Mouse (Mus musculus): ENCODE data around the gene Rnf7. TPM values are rescaled to one million over a fixed set of nuclear protein-coding genes. Genes with fewer than 3 reads are reported as not detected.
"Not testable (repeated sequence)": the region's sequence is repeated elsewhere in the genome, so short reads cannot be mapped to it uniquely, and the experiment has no call there.

The Rnf7 gene
- polyA plus RNA-seq, 1 experiment from 2014 or later = 209 TPM

DNA sequence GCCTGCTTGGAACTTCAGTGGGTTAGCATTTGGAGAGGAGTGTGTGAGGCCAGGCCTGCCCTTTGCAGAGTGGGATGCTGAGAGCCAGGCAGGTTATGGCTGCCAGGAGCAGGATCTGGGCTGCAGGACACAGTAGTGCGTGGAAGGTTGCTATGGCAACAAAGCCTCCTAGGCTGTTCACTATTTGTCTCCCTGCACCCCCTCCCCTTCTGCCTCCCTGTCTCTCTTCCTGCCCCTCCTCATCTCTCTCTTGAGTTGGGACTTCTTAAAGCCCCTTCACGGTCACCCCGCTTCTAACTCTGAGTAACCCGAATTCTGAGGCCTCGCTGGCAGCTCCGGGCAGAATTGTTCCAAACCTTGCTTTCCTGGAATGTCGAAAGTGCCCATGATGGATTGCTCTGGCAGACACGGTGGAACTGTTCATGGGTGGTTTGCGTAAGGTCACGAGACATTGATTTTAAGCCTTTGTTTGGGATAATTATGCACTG, 27.6 kb upstream of the Rnf7 start:
- Histone ChIP-seq H3K9me3 (ENCODE audit: control insufficient read depth, low read length) (no peaks in the 10 kb centered on the region), H3K4me3 (ENCODE audit: low read length) (0 out of 2 replicates have a peak overlapping the region, but pooled peaks have one; percentile 16), H3K27me3 (replicated peaks; ENCODE audit: control insufficient read depth, insufficient read depth, low read length) (no peaks in the 10 kb centered on the region), H3K9ac (ENCODE audit: low read depth, low read length) (peak overlapping the region; percentile 24; the same call in 1 of the 2 replicates), H3K4me2 (ENCODE audit: low read length) (peak overlapping the region; percentile 48), H3K36me3 (ENCODE audit: control insufficient read depth, insufficient read depth, low read length) (no peaks in the 10 kb centered on the region), H3K4me1 (ENCODE audit: control insufficient read depth, insufficient read depth, low read depth, low read length) (peaks cover 8% of the 10 kb centered on the region), H3K27ac (ENCODE audit: low read depth, low read length) (peak overlapping the region; percentile 24)
- 15% methylated on average over 10 of the region's 10 CpGs for WGBS
- peak; percentile 96 for ATAC-seq

DNA sequence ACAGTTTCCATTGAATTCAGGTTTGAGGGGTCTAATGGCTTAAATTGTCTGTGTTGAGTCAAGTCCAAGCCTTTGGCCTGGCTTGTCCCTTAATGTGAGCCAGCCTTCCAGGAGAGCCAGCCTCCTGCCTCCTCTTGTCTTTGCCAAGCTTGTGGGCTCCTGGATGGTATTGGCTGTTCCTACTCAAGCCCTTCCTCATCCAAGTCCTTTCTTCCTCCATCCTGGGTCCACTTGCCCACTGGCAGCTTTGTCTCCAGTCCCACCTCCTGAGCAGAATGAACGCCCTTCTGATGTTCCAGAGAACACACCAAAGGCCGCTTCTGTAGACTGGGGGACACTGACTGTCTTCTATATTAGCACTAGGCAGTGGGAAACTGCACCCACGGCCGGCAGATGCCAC, 26.7 kb upstream of the Rnf7 start:
- WGBS = 89% methylated on average over 4 of the region's 4 CpGs
- H3K27ac ChIP-seq (ENCODE audit: low read depth, low read length) = peak overlapping the region; percentile 24; the same call in 1 of the 2 replicates

DNA sequence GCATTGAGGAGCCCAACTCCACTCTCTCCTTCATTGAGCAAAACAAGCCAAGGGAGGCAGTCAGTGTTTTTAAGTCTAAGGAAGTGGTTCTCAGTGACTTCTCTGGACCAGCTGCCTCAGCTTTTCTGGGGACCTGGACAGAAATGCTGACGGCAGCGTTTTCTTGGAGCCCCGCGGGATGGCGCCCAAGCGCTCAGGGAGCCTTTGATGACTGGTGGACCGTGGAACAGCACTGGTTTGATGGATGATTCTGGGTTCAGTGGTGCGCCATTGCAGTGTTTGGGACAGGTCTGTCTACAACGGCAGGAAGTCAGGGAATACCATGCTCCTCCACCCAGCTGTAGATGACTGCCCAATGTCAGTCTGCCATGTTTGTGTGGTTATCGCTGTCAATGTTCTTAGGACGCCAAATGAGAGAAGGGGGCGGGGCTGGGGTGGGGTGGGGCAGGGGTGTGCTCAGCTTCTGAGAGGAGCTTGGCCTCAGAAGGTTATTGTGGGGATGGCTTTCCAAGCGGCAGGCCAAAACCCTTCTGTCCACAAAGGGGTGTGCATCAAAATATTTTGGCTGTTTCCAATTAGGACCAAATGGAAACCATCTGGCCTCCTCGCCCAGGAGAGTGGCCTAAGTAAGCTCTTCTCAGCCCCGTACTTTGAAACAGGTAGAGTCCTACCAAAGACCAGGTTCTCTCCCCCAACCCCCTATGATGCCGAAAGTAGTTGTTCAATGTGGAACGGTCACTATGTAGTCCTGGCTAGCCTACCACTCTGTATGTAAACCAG, 25.8 kb upstream of the Rnf7 start:
- no peak overlapping the region for H3K4me3 ChIP-seq (ENCODE audit: low read length)
- WGBS = 83% methylated on average over 17 of the region's 17 CpGs
- H3K36me3 ChIP-seq (ENCODE audit: control insufficient read depth, insufficient read depth, low read length) = no peaks in the 10 kb centered on the region
- H3K27ac ChIP-seq (ENCODE audit: low read depth, low read length) = no peak overlapping the region
- no peak overlapping the region for H3K9ac ChIP-seq (ENCODE audit: low read depth, low read length)
- no peak for ATAC-seq
- peaks cover 8% of the 10 kb centered on the region for H3K4me1 ChIP-seq (ENCODE audit: control insufficient read depth, insufficient read depth, low read depth, low read length)
- H3K9me3 ChIP-seq (ENCODE audit: control insufficient read depth, low read length) = no peaks in the 10 kb centered on the region
- no peaks in the 10 kb centered on the region for H3K27me3 ChIP-seq (replicated peaks; ENCODE audit: control insufficient read depth, insufficient read depth, low read length)
- no peak overlapping the region for H3K4me2 ChIP-seq (ENCODE audit: low read length)

More for the DNA sequence above, 26.7 kb upstream of the Rnf7 start:
- Histone ChIP-seq H3K36me3 (ENCODE audit: control insufficient read depth, insufficient read depth, low read length) (no peaks in the 10 kb centered on the region), H3K4me1 (ENCODE audit: control insufficient read depth, insufficient read depth, low read depth, low read length) (peaks cover 8% of the 10 kb centered on the region), H3K27me3 (replicated peaks; ENCODE audit: control insufficient read depth, insufficient read depth, low read length) (no peaks in the 10 kb centered on the region), H3K9ac (ENCODE audit: low read depth, low read length) (no peak overlapping the region), H3K4me3 (ENCODE audit: low read length) (no peak overlapping the region), H3K4me2 (ENCODE audit: low read length) (no peak overlapping the region), H3K9me3 (ENCODE audit: control insufficient read depth, low read length) (no peaks in the 10 kb centered on the region)
- no peak for ATAC-seq

DNA sequence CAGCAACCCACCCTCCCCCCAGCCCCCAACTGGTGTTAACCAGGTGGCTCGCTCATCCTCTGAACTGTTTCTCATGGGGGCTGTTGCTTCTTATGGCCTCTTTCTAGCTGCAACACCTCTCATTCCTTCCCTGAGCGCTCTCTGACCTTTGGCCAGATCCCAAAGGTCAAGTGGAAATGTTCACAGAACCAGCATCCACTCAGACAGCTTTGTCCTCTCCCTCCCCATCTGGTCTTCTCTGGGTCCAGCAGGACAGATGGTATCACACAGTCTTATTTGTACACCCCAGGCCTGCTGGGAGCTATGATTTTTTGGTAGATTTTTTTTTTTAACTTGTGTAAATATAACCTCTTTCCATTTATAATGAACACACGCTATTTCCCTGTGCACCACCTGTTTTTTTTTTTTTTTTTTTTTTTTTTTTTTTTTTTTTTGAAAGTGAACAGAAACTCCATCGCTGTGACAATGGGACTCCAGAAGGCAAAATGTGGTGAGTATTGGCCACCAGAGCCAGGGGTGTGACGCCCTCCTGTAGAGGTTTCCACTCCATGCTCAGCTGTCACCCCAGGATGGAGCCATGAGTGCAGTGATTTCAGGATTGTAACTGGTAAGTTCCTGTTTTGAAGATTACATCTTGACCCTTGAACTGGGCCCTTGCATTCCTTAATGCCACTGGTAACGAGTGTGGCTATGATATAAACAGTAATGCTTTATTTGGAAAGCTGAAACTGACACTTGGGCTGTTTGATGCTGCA, 24.6 kb upstream of the Rnf7 start:
- ATAC-seq = no peak
- Histone ChIP-seq H3K27ac (ENCODE audit: low read depth, low read length) (no peak overlapping the region), H3K9me3 (ENCODE audit: control insufficient read depth, low read length) (no peaks in the 10 kb centered on the region), H3K4me1 (ENCODE audit: control insufficient read depth, insufficient read depth, low read depth, low read length) (peaks cover 8% of the 10 kb centered on the region), H3K4me2 (ENCODE audit: low read length) (no peak overlapping the region), H3K36me3 (ENCODE audit: control insufficient read depth, insufficient read depth, low read length) (no peaks in the 10 kb centered on the region), H3K27me3 (replicated peaks; ENCODE audit: control insufficient read depth, insufficient read depth, low read length) (no peaks in the 10 kb centered on the region), H3K9ac (ENCODE audit: low read depth, low read length) (no peak overlapping the region), H3K4me3 (ENCODE audit: low read length) (no peak overlapping the region)
- WGBS = 78% methylated on average over 6 of the region's 6 CpGs

DNA sequence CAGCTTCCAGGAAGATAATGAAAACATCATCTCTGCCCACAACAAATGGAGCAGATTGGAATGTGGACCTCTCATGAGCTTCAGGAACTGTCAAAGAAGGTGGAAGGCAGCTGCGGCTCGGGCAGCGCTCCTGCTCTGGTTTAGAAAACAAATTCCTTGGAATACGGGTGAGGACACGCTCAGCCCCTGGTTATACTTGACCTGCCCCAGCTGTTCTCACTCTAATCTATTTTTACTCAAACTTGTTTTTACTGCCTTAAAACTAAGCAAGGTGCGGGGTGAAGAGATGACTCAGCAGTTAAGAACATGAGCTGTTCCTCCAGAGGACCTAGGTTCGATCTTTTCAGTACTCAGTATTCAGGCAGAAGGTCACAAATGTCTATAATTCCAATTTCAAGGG, 22.7 kb upstream of the Rnf7 start:
- WGBS = 80% methylated on average over 7 of the region's 7 CpGs
- Histone ChIP-seq H3K9me3 (ENCODE audit: control insufficient read depth, low read length) (no peaks in the 10 kb centered on the region), H3K27ac (ENCODE audit: low read depth, low read length) (no peak overlapping the region), H3K36me3 (ENCODE audit: control insufficient read depth, insufficient read depth, low read length) (no peaks in the 10 kb centered on the region), H3K4me3 (ENCODE audit: low read length) (no peak overlapping the region), H3K4me2 (ENCODE audit: low read length) (no peak overlapping the region), H3K4me1 (ENCODE audit: control insufficient read depth, insufficient read depth, low read depth, low read length) (peaks cover 6% of the 10 kb centered on the region), H3K27me3 (replicated peaks; ENCODE audit: control insufficient read depth, insufficient read depth, low read length) (no peaks in the 10 kb centered on the region), H3K9ac (ENCODE audit: low read depth, low read length) (no peak overlapping the region)
- no peak for ATAC-seq

DNA sequence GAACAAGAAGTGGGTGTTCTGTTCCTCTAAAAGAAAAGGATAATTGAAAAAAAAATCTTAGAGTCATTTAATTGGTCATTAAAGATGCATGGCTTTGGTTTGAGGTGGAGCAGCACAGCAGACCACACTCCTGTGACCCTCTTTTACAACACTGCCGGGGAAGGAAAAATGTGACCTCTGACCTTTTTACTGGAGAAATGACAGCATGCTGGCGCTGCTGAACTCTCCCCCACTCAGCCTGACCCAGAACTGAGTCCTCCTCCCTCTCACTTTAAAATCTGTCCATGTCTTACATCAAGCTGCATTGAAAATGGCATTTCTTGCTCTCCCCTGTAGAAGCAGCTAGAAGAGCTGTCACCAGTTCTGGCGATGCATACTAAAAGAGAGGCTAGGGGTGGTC, 14.7 kb upstream of the Rnf7 start:
- ATAC-seq = peak; percentile 4; the same call in 1 of the 2 replicates
- H3K27ac ChIP-seq (ENCODE audit: low read depth, low read length) = no peak overlapping the region
- H3K4me1 ChIP-seq (ENCODE audit: control insufficient read depth, insufficient read depth, low read depth, low read length) = no peaks in the 10 kb centered on the region; the same call in 1 of the 2 replicates

DNA sequence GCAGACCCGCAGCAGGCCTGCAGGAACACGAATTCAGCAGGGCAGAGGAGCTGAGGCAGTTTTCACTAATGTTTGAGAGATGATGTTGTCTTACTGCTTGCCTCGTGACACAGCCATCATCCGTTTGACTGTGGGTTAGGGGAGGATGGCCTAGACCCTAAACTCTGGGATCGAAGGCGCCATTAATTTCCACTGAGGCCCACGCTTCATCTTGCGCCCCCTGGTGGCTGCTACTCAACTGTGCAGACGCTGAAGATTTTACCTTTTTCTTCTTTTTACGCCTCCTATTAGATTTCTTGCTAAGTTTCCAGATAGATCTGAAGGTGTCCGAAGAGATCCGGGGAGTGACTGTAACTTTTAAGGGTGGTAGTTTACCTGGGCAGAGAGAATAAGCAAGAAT, 13.3 kb upstream of the Rnf7 start:
- Histone ChIP-seq H3K4me2 (ENCODE audit: low read length) (0 out of 2 replicates have a peak overlapping the region, but pooled peaks have one; percentile 20), H3K36me3 (ENCODE audit: control insufficient read depth, insufficient read depth, low read length) (no peaks in the 10 kb centered on the region), H3K4me1 (ENCODE audit: control insufficient read depth, insufficient read depth, low read depth, low read length) (no peaks in the 10 kb centered on the region; the same call in 1 of the 2 replicates), H3K27ac (ENCODE audit: low read depth, low read length) (no peak overlapping the region), H3K9ac (ENCODE audit: low read depth, low read length) (no peak overlapping the region), H3K27me3 (replicated peaks; ENCODE audit: control insufficient read depth, insufficient read depth, low read length) (no peaks in the 10 kb centered on the region), H3K4me3 (ENCODE audit: low read length) (no peak overlapping the region), H3K9me3 (ENCODE audit: control insufficient read depth, low read length) (no peaks in the 10 kb centered on the region)
- no peak for ATAC-seq
- WGBS = 34% methylated on average over 12 of the region's 12 CpGs

More for the DNA sequence above, 14.7 kb upstream of the Rnf7 start:
- no peak overlapping the region for H3K9ac ChIP-seq (ENCODE audit: low read depth, low read length)
- 36% methylated on average over 3 of the region's 3 CpGs for WGBS
- no peaks in the 10 kb centered on the region for H3K27me3 ChIP-seq (replicated peaks; ENCODE audit: control insufficient read depth, insufficient read depth, low read length)
- no peak overlapping the region; the same call in 1 of the 2 replicates for H3K4me2 ChIP-seq (ENCODE audit: low read length)
- no peak overlapping the region for H3K4me3 ChIP-seq (ENCODE audit: low read length)
- no peaks in the 10 kb centered on the region for H3K36me3 ChIP-seq (ENCODE audit: control insufficient read depth, insufficient read depth, low read length)
- H3K9me3 ChIP-seq (ENCODE audit: control insufficient read depth, low read length) = no peaks in the 10 kb centered on the region

DNA sequence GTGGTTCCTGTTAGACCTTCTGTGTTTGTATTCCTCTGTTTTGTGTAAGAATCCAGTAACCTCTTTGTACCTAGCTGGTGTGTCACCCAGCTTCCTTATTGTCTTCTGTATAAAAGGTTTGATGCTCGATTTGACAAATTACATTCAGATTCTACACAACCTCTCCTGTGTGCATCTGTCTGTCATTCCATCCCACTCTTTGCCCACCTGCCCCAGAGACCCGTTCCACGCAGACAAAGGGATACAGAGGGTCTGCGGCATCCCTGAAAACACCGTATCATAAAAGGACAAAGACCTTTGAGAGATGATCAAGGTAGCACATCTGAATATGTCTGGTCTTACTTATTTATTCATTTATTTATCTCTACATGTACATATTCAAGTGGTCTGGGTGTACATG, 9.4 kb upstream of the Rnf7 start:
- not testable (repeated sequence) for H3K4me1 ChIP-seq (ENCODE audit: control insufficient read depth, insufficient read depth, low read depth, low read length); H3K9ac ChIP-seq (ENCODE audit: low read depth, low read length); H3K9me3 ChIP-seq (ENCODE audit: control insufficient read depth, low read length); H3K36me3 ChIP-seq (ENCODE audit: control insufficient read depth, insufficient read depth, low read length); ATAC-seq; H3K4me3 ChIP-seq (ENCODE audit: low read length); H3K4me2 ChIP-seq (ENCODE audit: low read length); H3K27ac ChIP-seq (ENCODE audit: low read depth, low read length); H3K27me3 ChIP-seq (replicated peaks; ENCODE audit: control insufficient read depth, insufficient read depth, low read length)
- WGBS = 95% methylated on average over 5 of the region's 5 CpGs

DNA sequence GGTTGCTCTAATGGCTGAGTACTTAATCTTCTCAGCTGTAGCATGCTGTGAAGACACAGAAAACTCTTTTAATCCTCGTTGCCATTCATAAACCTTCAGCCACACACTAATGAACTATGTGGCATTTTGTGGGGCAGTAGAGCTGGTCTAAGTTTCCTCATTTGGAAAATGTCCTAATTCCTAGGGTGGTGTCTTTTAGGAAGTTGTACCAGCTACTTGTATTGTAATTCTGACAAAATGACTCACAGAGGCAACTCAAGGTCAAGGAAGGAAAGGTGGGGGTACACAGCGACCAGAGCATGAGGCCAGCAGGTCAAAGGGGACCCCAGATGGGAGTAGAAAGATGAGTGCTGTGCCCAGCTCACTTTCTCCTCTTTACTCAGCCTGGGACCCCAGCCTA, 5.2 kb upstream of the Rnf7 start:
- no peaks in the 10 kb centered on the region for H3K4me1 ChIP-seq (ENCODE audit: control insufficient read depth, insufficient read depth, low read depth, low read length)
- no peak overlapping the region for H3K27ac ChIP-seq (ENCODE audit: low read depth, low read length)
- H3K9ac ChIP-seq (ENCODE audit: low read depth, low read length) = no peak overlapping the region
- H3K27me3 ChIP-seq (replicated peaks; ENCODE audit: control insufficient read depth, insufficient read depth, low read length) = no peaks in the 10 kb centered on the region
- H3K4me3 ChIP-seq (ENCODE audit: low read length) = no peak overlapping the region
- no peaks in the 10 kb centered on the region for H3K36me3 ChIP-seq (ENCODE audit: control insufficient read depth, insufficient read depth, low read length)
- H3K9me3 ChIP-seq (ENCODE audit: control insufficient read depth, low read length) = no peaks in the 10 kb centered on the region
- ATAC-seq = no peak
- 55% methylated on average over 2 of the region's 2 CpGs for WGBS
- H3K4me2 ChIP-seq (ENCODE audit: low read length) = no peak overlapping the region

Measured in hindbrain, embryonic 16.5 days (tissue).